Mouse (Mus musculus): ENCODE measurements around the gene Ndst2.

Ndst2 gene

DNA sequence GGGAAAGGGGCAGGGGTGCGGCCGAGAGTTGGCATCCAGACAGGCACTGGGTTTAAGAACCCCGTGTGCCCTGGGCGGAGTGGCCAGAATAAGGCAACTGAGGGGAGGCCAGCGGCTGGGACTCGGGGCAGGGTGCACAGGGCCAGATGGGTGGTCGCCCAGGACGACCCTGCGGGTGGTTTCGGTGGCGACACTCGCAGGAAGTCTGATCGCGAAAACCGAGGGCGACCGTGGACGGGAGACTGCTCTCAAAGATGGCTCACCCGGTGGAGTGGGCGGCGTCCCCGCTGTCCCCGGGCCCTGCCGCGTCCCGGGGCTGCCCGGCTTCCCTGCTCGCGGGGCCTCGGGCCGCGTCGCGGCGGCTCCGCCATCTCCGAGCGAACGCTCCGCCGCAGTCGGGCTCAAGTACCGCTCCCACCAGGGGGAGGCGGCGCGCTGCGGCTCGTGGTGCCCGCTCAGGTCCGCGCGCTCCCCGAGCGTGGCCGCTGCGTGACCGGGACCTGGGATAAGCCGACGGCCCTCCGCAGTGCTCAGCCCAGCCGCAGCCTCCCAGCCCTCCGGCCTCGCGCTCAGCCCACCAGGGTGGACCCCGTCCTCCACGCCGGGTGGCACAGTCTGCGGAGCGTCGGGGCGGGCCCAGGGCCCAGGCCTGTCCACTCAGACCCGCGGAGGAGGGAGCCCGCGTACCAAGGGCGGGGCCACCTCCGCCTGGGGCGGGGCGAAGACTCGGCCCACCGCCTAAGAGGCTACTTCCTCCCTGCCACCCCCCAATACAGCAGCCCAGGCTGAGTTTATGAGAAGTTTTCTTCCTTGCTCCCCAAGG is at the start of gene Ndst2:
Ndst2 (minus strand) TSS at position 611 of the 823 bp plus-strand sequence.
- DNase-seq: peak; percentile 99

- DNase-seq: no peak
These were observed 49.2 kb upstream of the Ndst2 start for GRCm38 (mm10) chr14:20783526-20783925.

DNA sequence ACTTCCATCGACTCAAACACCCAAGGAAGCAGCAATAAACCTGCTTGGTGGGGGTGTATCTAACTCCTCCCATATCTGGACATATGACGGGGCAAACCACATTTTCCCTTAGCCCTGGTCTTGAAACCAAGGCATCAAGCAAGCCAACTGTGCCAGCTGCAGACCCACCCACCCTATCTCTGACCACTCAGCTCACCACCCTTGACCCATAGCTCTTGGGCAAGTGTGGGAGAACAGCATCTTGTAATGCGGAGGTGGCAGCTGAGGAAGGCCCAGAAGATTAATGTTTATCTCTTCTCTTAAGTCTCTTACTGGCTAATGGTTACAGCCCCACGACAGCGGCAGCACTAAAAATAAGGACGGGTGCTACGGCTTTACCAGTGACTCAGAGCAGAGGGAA is 48.5 kb upstream of the Ndst2 start:
- DNase-seq: no peak

DNA sequence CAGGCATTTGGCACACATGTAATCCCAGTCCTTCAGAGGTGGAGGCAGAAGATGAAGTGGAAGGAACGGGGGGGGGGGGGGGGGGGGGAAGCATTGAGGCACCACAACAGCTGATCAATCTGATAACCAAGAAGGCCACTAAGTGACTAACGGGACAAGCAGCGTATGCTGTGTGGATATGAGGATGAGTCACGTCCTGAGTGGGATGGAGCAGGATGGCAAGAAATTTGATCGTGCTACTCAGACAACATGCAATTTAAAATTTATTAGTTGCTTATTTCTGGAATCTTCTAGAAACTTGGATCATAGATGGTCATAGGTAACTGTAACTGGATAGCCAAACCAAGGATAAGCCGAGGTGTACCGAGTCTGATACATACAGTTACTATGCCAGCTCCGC is 45.9 kb upstream of the Ndst2 start:
- DNase-seq: no peak

- no peak for DNase-seq
These were observed 44.1 kb upstream of the Ndst2 start for GRCm38 (mm10) chr14:20778496-20778895.

- DNase-seq: no peak
These were observed 41.3 kb upstream of the Ndst2 start for GRCm38 (mm10) chr14:20775661-20776060.

DNA sequence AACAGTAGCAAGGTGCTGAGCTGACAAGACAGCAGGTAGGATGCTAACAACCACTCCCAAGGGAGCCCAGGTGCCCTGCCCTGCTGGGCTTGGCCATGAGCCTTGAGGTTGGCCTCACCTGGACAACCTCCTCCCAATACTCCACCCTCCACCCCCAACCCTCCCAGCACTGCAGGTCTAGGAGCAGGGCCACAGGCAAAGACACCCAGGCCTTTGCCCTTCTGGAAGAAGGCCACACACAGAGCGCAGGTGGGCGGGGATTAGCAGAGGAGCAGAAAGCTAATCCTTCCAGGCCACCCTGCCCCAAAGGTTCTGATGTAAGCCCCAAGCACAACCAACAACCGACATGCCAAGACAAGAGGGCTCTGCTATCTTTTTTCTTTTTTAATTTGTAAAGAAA is 39.0 kb upstream of the Ndst2 start:
- DNase-seq: no peak

DNA sequence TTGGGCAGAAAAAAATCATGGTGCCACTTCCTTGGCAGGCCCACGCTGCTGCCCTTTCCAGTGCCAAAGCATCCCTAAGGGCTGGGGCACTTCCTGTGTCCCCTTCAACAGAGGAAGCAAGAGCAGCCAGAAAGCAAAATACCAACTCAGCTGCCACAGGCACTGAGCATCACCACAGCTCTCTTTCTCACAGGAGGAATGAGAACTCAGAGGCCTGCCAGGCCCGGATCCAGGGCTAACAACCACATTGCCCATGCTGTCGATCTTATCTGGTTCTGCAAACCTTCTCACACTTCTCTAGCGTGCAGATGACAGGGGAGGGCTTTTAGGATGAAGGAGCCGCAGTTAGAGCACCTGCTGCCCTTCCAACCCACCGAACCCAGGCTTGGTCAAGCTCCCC is 38.4 kb upstream of the Ndst2 start:
- DNase-seq: peak; percentile 87

GRCm38 (mm10) chr14:20771941-20772340 is 37.6 kb upstream of the Ndst2 start:
- DNase-seq: no peak

- DNase-seq: peak; percentile 96
These were observed 34.2 kb upstream of the Ndst2 start for GRCm38 (mm10) chr14:20768581-20768980.

DNA sequence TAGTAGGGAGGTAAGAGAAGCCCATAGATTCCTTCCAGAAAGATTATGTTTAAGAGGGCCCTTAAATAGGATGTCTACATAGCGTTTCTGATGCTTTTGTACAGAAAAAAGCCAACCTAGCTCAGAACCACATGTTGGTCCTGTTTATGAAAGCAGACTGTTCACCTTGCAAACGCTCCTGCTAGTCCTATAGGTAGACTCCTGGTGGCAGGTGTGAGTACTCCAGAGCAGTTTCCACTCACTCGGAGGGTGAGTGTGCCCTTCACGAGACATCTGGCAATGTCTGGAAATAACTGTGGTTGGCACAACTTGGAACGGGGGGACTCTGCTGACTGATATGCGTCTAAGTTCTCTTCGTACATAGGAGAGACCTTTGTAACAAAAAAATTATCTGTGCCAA is 33.6 kb upstream of the Ndst2 start:
- DNase-seq: no peak

DNA sequence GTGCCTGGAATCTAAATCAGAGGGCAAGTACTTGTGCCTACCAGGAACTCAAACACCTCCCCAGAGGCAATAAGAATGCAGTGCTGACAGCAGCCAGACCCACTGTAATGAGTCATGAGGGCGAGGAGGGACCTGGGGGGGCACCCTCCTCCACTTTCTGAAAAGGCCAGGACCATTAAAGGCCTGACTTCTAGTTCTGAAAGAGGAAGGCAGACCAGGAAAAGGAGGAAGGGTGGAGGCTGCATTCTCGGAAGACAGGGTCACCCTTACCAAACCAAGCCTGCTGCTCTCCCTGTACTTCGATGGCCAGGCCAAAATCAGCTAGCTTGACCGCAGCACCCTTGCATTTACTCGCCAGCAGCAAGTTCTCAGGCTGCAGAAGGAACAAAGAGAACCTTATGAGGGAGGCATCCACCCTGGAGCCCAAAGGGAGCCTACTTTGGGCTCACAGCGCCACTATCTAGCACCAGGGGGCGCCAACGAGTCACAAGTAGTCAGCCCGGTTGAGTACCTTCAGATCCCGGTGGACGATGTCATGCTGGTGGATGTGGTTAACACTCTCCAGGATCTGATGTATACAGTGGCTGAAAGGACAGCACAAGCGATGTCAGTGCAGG is 31.4 kb upstream of the Ndst2 start:
- peak; percentile 99 for DNase-seq

- DNase-seq: peak; percentile 95
These were observed 30.6 kb upstream of the Ndst2 start for GRCm38 (mm10) chr14:20764942-20765341.

GRCm38 (mm10) chr14:20758768-20759435 is 24.5 kb upstream of the Ndst2 start:
- DNase-seq: no peak

DNA sequence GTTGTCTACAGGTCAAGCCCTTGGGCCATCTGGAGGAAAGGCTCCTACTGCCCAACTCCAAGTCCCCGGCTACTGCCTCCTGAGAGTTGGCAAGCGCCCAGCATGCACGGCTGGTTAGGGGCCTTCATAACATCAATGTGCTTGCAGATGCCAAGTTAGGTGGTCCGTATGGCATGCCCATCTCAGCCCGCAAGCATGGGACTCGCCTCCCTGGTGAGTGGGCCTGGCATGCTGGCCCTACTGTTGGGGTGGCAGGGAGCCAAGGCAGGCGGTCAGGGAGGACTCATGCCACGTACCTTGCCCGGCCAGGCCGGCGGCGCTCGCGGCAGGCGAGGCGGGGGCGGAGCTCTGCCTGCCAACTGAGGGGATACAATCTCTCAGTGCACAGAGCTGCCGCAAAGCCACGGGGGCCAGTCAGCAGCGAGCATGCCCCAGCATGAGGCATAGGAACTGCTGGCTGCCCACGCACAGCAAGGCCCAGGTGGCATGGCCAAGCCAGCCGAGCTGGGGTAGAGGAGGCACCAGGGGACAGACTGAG is 23.1 kb upstream of the Ndst2 start:
- DNase-seq: peak; percentile 97

GRCm38 (mm10) chr14:20753792-20754191 is 19.4 kb upstream of the Ndst2 start:
- no peak for DNase-seq

DNA sequence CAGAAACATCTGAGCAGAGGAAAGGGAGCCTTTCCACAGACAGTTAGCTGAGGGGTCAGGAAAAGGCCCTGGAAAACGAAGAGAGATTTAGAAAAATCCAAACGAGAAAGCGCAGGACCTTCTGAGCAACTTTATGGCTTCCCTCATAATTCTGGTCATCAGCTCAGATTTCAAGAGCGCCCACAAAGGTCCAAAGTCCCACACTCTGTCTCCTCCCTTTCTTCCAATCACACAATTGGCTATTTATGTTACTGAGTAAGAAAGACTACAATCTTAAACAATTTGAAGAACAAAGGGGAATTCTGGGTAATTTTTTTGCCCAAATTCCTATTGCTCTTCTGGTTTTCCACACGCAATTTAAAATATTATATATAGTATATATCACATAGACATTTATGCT is 16.1 kb upstream of the Ndst2 start:
- no peak for DNase-seq

GRCm38 (mm10) chr14:20749494-20750051 is 15.2 kb upstream of the Ndst2 start:
- no peak for DNase-seq

- DNase-seq: no peak
These were observed 14.0 kb upstream of the Ndst2 start for GRCm38 (mm10) chr14:20748388-20748787.

DNA sequence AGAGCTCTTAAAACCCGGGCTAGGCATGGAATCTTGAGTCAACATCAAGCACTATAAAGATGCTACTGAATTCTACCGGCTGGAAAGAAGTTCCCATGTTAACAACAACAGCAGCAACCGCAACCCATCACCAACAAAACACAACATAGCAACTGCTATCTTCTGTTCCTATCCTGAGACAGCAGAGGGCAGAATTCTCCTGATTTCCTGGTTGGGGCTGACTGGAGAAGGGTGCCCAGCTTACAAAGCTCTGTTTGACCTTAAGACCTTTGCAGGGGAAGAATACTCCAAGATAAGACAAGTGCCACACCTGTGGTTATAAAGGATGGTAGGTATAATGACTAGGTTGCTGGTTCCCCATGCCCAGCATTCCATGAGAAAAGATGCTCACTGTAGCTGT is 12.6 kb upstream of the Ndst2 start:
- DNase-seq: peak; percentile 78

- DNase-seq: peak; percentile 93
These were observed 9.3 kb upstream of the Ndst2 start for GRCm38 (mm10) chr14:20743614-20744013.

GRCm38 (mm10) chr14:20741301-20741700 is 6.9 kb upstream of the Ndst2 start:
- DNase-seq: peak; percentile 91

DNA sequence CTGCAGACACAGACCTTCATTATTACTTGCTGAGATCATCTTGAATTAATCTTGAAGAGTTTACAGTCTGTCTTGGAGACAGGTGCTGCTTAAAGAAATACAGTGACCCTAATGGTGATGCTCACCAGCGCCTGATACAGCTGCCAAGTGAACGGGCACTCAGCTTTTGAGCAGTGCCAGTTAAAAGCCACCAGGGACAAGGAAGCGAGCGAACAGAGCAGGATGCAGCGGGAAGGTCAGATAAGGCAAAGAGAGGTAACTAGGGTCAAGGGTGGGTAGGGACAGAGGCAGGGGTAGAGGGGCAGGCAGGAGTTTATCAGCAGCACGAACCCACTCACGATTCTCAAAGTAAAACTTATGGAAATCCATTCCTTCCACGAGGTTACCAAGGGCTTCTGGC is 4.1 kb upstream of the Ndst2 start:
- DNase-seq: peak; percentile 91
